Mouse (Mus musculus) embryonic facial prominence, embryonic 15.5 days (tissue): ENCODE results near the gene Fam234b. TPM values are rescaled to one million over a fixed set of nuclear protein-coding genes. Genes with fewer than 3 reads are reported as not detected.

ENCODE experiments used
- ATAC-seq: fragments of 200-750 bp; cut with Nextera tagmentation; 2 replicates; pipeline ENCODE4 v1.8.0; 2017; ENCODE audit warnings: low read depth, moderate TSS enrichment; ENCODE audit not compliant: insufficient number of reproducible peaks, low FRiP score, low TSS enrichment
- H3K27ac ChIP-seq: fragments of 300-500 bp; sonication (generic); replicated peaks from 2 replicates; pipeline ENCODE4 v1.5.1; 2015; ENCODE audit warnings: mild to moderate bottlenecking, inconsistent platforms
- H3K27me3 ChIP-seq: fragments of 300-500 bp; sonication (generic); 2 replicates; pipeline ENCODE4 v1.6.1; 2015; ENCODE audit warnings: inconsistent platforms
- H3K36me3 ChIP-seq: fragments of 300-500 bp; sonication (generic); 2 replicates; pipeline ENCODE4 v1.6.1; 2015; ENCODE audit warnings: mild to moderate bottlenecking, inconsistent platforms
- H3K4me1 ChIP-seq: fragments of 300-500 bp; sonication (generic); 2 replicates; pipeline ENCODE4 v1.6.1; 2015; ENCODE audit warnings: inconsistent platforms
- H3K4me2 ChIP-seq: fragments of 300-500 bp; sonication (generic); replicated peaks from 2 replicates; pipeline ENCODE4 v1.6.1; 2015; ENCODE audit warnings: mild to moderate bottlenecking, inconsistent platforms
- H3K4me3 ChIP-seq: fragments of 300-500 bp; sonication (generic); replicated peaks from 2 replicates; pipeline ENCODE4 v1.5.1; 2015; ENCODE audit warnings: mild to moderate bottlenecking, inconsistent platforms
- H3K9ac ChIP-seq: fragments of 300-500 bp; sonication (generic); 2 replicates; pipeline ENCODE4 v1.6.1; 2015; ENCODE audit warnings: inconsistent platforms
- H3K9me3 ChIP-seq: fragments of 300-500 bp; sonication (generic); replicated peaks from 2 replicates; pipeline ENCODE4 v1.6.1; 2016; ENCODE audit warnings: inconsistent platforms
- WGBS: fragments of 180-500 bp; shearing (Covaris S2); methylation state at CpG from one replicate; pipeline ENCODE4 v1.1.7; 2015; 5-methylcytosine and 5-hydroxymethylcytosine counted together
- polyA plus RNA-seq: library from polyadenylated mRNA; unstranded; fragments of >200 nt; fragmentation: Nextera tagmentation; extraction: Ambion mirVana; gene quantifications from 2 replicates; pipeline ENCODE4 v1.2.1, GENCODE M21; 2015

Gene Fam234b
- polyA plus RNA-seq, 1 experiment from 2014 or later = 25.1 TPM

DNA sequence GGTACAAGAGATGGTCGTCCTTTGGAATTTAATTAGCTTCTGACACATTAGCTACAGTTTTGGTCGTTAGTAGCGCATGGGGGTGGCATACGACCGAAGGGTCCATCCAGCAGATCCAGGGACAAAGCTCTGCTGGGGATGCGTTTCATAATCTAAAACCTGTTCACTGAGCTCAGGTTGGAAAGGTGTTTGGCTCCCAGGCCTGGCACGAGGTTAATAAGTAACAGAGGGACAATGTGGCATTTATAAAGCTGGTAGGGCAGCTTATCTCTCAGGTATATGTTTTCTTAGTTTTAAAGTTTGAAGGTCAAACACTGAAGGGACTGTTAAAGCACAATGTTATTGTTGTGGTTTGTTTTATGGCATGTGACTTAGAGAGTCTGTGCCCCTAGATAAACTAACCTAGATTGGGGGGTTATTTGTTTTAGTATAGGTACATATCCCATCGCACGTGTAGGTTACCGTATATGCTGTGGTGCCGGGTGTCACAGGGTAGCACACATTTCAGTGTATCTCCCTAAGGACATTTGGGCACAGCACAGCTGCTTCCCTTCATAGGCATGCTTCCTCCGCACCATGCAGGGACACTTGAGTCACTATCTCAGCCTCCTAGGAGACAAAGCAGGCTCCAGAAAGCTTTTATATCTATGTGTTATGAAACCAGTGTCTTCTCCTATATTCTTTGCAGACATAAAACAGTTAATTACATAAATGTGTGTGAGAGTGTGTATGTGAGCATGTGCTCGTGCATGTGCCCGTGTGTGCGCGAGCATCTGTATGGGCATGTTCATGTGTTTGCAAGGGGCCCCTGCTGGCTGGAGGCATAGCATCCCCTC is 2.6 kb downstream of the Fam234b start:
- Histone ChIP-seq H3K27ac (no peak overlapping the region), H3K9ac (no peak overlapping the region), H3K4me2 (no peak overlapping the region), H3K4me1 (peaks cover 12% of the 10 kb centered on the region; the same call in 1 of the 2 replicates), H3K27me3 (no peaks in the 10 kb centered on the region), H3K36me3 (no peaks in the 10 kb centered on the region), H3K4me3 (no peak overlapping the region), H3K9me3 (no peaks in the 10 kb centered on the region)
- no peak for ATAC-seq
- WGBS = 74% methylated on average over 16 of the region's 16 CpGs

GRCm38 (mm10) chr6:135202668-135203067 is 4.9 kb downstream of the Fam234b start:
- no peak overlapping the region for H3K9ac ChIP-seq
- H3K36me3 ChIP-seq = no peaks in the 10 kb centered on the region
- no peaks in the 10 kb centered on the region for H3K9me3 ChIP-seq
- ATAC-seq = no peak
- no peak overlapping the region for H3K4me2 ChIP-seq
- peaks cover 9% of the 10 kb centered on the region; the same call in 1 of the 2 replicates for H3K4me1 ChIP-seq
- WGBS = 84% methylated on average over 6 of the region's 6 CpGs
- H3K4me3 ChIP-seq = no peak overlapping the region
- H3K27me3 ChIP-seq = no peaks in the 10 kb centered on the region
- H3K27ac ChIP-seq = no peak overlapping the region

DNA sequence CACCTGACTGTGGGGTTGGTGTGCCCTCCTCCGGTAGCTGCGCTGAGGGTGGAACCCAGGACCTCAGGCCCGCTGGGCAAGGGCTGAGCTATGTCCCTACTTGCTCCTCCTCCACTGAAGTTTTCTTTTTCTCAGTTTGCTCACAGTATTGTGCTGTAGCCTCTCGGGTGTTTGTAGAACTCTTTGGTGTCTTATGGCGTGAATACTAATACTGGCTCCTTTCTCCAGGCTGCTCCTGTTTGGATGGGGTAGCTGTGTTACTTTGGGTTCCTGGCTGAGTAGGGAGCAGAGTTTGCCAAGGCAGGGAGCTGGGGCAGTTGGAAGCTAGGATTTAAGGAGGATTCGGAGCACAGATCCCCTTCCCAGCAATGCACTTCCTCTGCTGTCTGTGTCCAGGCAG is 6.0 kb downstream of the Fam234b start:
- H3K36me3 ChIP-seq = no peaks in the 10 kb centered on the region
- H3K4me3 ChIP-seq = no peak overlapping the region
- 56% methylated on average over 6 of the region's 6 CpGs for WGBS
- H3K27ac ChIP-seq = no peak overlapping the region
- 0 out of 2 replicates have a peak, but pooled peaks cover 7% of the 10 kb centered on the region for H3K4me1 ChIP-seq
- no peaks in the 10 kb centered on the region for H3K27me3 ChIP-seq
- no peak overlapping the region for H3K4me2 ChIP-seq
- H3K9me3 ChIP-seq = no peaks in the 10 kb centered on the region
- no peak for ATAC-seq
- H3K9ac ChIP-seq = no peak overlapping the region

DNA sequence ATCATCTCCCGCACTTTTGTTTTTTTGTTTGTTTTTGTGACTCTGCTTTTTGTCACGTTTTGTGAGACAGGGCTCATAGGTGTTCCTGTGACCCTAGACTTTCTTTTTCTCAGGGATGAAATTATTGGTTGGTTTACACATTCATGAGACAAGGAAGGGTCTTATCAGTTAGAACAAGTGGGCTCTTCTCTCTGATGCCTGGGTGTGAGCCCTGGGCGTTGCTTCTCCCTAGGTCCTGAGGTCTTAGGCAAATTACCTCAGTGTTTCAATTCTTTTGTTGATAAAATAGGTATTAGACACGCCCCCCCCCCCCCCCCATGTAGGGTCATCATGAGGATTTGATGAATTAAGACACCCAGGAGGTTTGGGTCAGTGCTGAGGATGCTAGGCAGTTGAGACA is 7.1 kb downstream of the Fam234b start:
- no peak overlapping the region for H3K4me3 ChIP-seq
- ATAC-seq = no peak
- no peak overlapping the region for H3K4me2 ChIP-seq
- H3K27me3 ChIP-seq = no peaks in the 10 kb centered on the region
- H3K9me3 ChIP-seq = no peaks in the 10 kb centered on the region
- 0 out of 2 replicates have a peak, but pooled peaks cover 2% of the 10 kb centered on the region for H3K4me1 ChIP-seq
- no peak overlapping the region for H3K27ac ChIP-seq
- H3K9ac ChIP-seq = no peak overlapping the region
- H3K36me3 ChIP-seq = no peaks in the 10 kb centered on the region
- WGBS = 73% methylated on average over 4 of the region's 4 CpGs

GRCm38 (mm10) chr6:135205802-135206201 is 8.0 kb downstream of the Fam234b start:
- Histone ChIP-seq H3K27ac (no peak overlapping the region), H3K4me2 (no peak overlapping the region), H3K27me3 (no peaks in the 10 kb centered on the region), H3K9ac (no peak overlapping the region), H3K9me3 (no peaks in the 10 kb centered on the region), H3K4me3 (no peak overlapping the region), H3K4me1 (no peaks in the 10 kb centered on the region), H3K36me3 (no peaks in the 10 kb centered on the region)
- ATAC-seq = no peak
- WGBS = 67% methylated on average over 4 of the region's 4 CpGs

- Histone ChIP-seq H3K4me1 (no peaks in the 10 kb centered on the region), H3K9ac (no peak overlapping the region), H3K9me3 (no peaks in the 10 kb centered on the region), H3K27me3 (no peaks in the 10 kb centered on the region), H3K4me3 (no peak overlapping the region), H3K36me3 (peaks cover 3% of the 10 kb centered on the region; the same call in 1 of the 2 replicates), H3K27ac (no peak overlapping the region), H3K4me2 (no peak overlapping the region)
- ATAC-seq = no peak
- 78% methylated on average over 8 of the region's 8 CpGs for WGBS
These were observed 9.1 kb downstream of the Fam234b start for GRCm38 (mm10) chr6:135206909-135207308.

DNA sequence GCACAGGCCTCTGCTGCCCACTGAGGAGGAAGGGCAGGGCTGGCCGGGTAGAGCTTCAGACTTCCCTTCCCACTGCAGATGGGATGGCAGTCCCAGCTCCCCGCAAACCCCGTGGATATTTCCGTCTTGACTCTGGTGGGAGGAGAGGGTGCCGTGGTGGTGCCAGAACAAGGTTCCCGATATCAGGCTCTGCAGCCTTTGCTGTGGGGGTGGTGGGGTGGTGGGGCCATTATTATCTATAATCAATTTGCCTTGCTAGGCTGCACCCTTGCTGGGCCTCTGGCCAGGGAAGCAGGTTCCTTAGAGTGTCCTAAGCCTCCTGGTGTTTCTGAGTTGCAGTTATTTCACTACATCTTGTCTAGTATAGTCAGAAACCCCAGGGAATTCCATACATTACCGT is 13.4 kb downstream of the Fam234b start:
- no peak for ATAC-seq
- Histone ChIP-seq H3K4me2 (no peak overlapping the region), H3K27ac (no peak overlapping the region), H3K9ac (no peak overlapping the region), H3K27me3 (no peaks in the 10 kb centered on the region), H3K4me3 (no peak overlapping the region), H3K9me3 (no peaks in the 10 kb centered on the region), H3K4me1 (no peaks in the 10 kb centered on the region), H3K36me3 (peaks cover 9% of the 10 kb centered on the region; the same call in 1 of the 2 replicates)
- 78% methylated on average over 7 of the region's 7 CpGs for WGBS

DNA sequence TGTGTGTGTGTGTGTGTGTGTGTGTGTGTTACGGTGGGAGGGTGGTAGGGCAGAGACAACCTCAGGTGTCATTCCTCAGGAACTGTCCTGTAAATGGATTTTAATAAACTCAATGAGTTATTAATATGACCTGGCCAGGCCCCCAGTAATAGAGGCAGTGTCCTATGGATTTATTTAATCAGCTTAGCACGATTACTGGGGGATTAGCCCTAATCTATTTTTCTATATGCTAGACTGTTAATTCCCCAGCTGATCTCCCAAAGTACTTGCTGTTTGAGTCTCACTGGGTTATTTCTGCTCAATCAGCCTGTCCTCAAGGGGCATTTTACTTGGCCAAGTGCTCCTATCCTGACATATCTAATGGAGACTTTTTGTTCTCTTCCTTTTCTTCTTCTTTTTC is 14.9 kb downstream of the Fam234b start:
- H3K4me1 ChIP-seq = no peaks in the 10 kb centered on the region
- ATAC-seq = no peak
- H3K27me3 ChIP-seq = no peaks in the 10 kb centered on the region
- 74% methylated on average over 2 of the region's 2 CpGs for WGBS
- H3K9me3 ChIP-seq = no peaks in the 10 kb centered on the region
- H3K4me2 ChIP-seq = no peak overlapping the region
- H3K27ac ChIP-seq = no peak overlapping the region
- H3K9ac ChIP-seq = no peak overlapping the region
- H3K36me3 ChIP-seq = peaks cover 9% of the 10 kb centered on the region; the same call in 1 of the 2 replicates
- H3K4me3 ChIP-seq = no peak overlapping the region

- no peak for ATAC-seq
- Histone ChIP-seq H3K4me2 (no peak overlapping the region), H3K4me3 (no peak overlapping the region), H3K9me3 (no peaks in the 10 kb centered on the region), H3K36me3 (peaks cover 5% of the 10 kb centered on the region; the same call in 1 of the 2 replicates), H3K27me3 (no peaks in the 10 kb centered on the region), H3K9ac (no peak overlapping the region), H3K4me1 (peaks cover 17% of the 10 kb centered on the region), H3K27ac (peak overlapping the region; percentile 65; the same call in 1 of the 2 replicates)
- WGBS = 40% methylated on average over 8 of the region's 8 CpGs
These were observed 20.6 kb downstream of the Fam234b start for GRCm38 (mm10) chr6:135218330-135218729.

- no peaks in the 10 kb centered on the region for H3K9me3 ChIP-seq
- H3K36me3 ChIP-seq = no peaks in the 10 kb centered on the region
- no peak overlapping the region for H3K4me2 ChIP-seq
- H3K4me3 ChIP-seq = no peak overlapping the region
- peaks cover 25% of the 10 kb centered on the region for H3K4me1 ChIP-seq
- ATAC-seq = no peak
- H3K9ac ChIP-seq = no peak overlapping the region
- whole genome bisulfite sequencing = 73% methylated on average over 5 of the region's 5 CpGs
- no peaks in the 10 kb centered on the region for H3K27me3 ChIP-seq
- H3K27ac ChIP-seq = 0 out of 2 replicates have a peak overlapping the region, but pooled peaks have one; percentile 13
These were observed 22.1 kb downstream of the Fam234b start for GRCm38 (mm10) chr6:135219916-135220315.

DNA sequence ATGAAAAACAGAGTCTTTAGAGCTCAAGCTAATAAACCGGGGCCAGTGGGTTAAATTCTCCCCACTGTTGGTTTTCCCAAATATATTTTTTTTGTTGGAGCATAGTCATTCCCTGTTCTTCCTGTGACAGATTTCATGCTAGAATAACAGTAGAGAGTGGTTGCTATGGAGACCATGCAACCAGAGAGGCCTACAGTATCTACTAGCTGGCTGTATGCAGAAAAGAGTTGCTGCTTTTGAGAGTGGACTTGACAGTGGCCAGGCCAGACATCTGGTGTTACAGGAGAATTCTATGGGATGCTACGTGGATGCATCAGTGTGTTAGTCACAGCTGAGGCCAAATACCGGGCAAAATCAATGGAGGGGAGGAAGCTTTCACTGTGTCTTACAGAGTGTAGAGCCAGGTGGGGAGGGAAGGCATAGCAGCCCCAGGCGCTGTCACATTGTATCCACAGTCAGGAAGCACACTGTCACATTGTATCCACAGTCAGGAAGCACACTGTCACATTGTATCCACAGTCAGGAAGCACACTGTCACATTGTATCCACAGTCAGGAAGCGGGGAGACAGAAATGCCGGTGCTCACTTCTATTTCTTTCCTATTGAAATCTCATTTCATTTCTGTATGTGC is 26.1 kb downstream of the Fam234b start:
- Histone ChIP-seq H3K4me1 (peaks cover 16% of the 10 kb centered on the region), H3K4me2 (no peak overlapping the region), H3K9ac (no peak overlapping the region), H3K27ac (0 out of 2 replicates have a peak overlapping the region, but pooled peaks have one; percentile 35), H3K9me3 (no peaks in the 10 kb centered on the region), H3K36me3 (peaks cover 18% of the 10 kb centered on the region), H3K27me3 (no peaks in the 10 kb centered on the region), H3K4me3 (no peak overlapping the region)
- 51% methylated on average over 6 of the region's 6 CpGs for WGBS
- no peak for ATAC-seq
